Mouse (Mus musculus) ES-E14 (cell line): Measurements from ENCODE around the gene Ykt6. TPM values are rescaled to one million over a fixed set of nuclear protein-coding genes. Genes with fewer than 3 reads are reported as not detected.

ENCODE experiments used
- DNase-seq: peaks from one replicate; pipeline ENCODE4 v3.0.0-alpha.2; 2013; ENCODE audit warnings: low read depth, low spot score
- H3K27ac ChIP-seq: 2 replicates; pipeline ENCODE4 v1.5.1; 2012; ENCODE audit warnings: low read depth, mild to moderate bottlenecking, low read length, moderate library complexity, mixed read lengths; ENCODE audit not compliant: poor library complexity, insufficient read depth, severe bottlenecking
- H3K36me3 ChIP-seq: 2 replicates; pipeline ENCODE4 v1.6.1; 2012; ENCODE audit warnings: mild to moderate bottlenecking, low read length, moderate library complexity, mixed read lengths; ENCODE audit not compliant: control insufficient read depth, poor library complexity, insufficient read depth, severe bottlenecking
- H3K4me1 ChIP-seq, 2 experiments: fragments of 150-350 bp in 1 of 2; sonication (generic) in 1 of 2; 2 replicates each; pipeline ENCODE4 v1.6.1; 2012; ENCODE audit warnings: low read length in 2 of 2, mild to moderate bottlenecking in 1 of 2, mixed read lengths in 1 of 2; ENCODE audit not compliant: control insufficient read depth in 2 of 2, insufficient read depth in 2 of 2, poor library complexity in 1 of 2
- H3K4me3 ChIP-seq, 2 experiments: fragments of 150-350 bp in 1 of 2; sonication (generic) in 1 of 2; 2 replicates each; pipeline ENCODE4 v1.5.1; 2012; ENCODE audit warnings: low read length in 2 of 2, low read depth in 1 of 2, mild to moderate bottlenecking in 1 of 2, mixed read lengths in 1 of 2; ENCODE audit not compliant: insufficient read depth in 1 of 2, poor library complexity in 1 of 2, severe bottlenecking in 1 of 2
- H3K9ac ChIP-seq: 2 replicates; pipeline ENCODE4 v1.6.1; 2012; ENCODE audit warnings: low read depth, mild to moderate bottlenecking, low read length, mixed read lengths; ENCODE audit not compliant: poor library complexity, insufficient read depth, severe bottlenecking
- H3K9me3 ChIP-seq: fragments of 150-350 bp; sonication (generic); 2 replicates; pipeline ENCODE4 v1.6.1; 2012; ENCODE audit warnings: low read depth, mild to moderate bottlenecking, low read length; ENCODE audit not compliant: control insufficient read depth, insufficient read depth
- CHD2 ChIP-seq: IDR thresholded peaks from 2 replicates; pipeline ENCODE4 v1.6.1; 2014; ENCODE audit warnings: mild to moderate bottlenecking, low read depth, low read length, inconsistent platforms
- HCFC1 ChIP-seq: IDR thresholded peaks from 2 replicates; pipeline ENCODE4 v1.6.1; 2012; ENCODE audit warnings: low read length, inconsistent platforms, borderline replicate concordance; ENCODE audit not compliant: insufficient read depth
- MAFK ChIP-seq: IDR thresholded peaks from 2 replicates; pipeline ENCODE4 v1.6.1; 2014; ENCODE audit warnings: mild to moderate bottlenecking, low read depth, low read length, inconsistent platforms; ENCODE audit not compliant: insufficient read depth
- ZC3H11A ChIP-seq: IDR thresholded peaks from 2 replicates; pipeline ENCODE4 v1.6.1; 2012; ENCODE audit warnings: low read depth, mild to moderate bottlenecking, inconsistent platforms, low read length, borderline replicate concordance
- ZNF384 ChIP-seq: IDR thresholded peaks from 2 replicates; pipeline ENCODE4 v1.6.1; 2012; ENCODE audit warnings: low read depth, low read length, inconsistent platforms
- in situ Hi-C, 2 experiments: fragments of 600-800 bp; cut with MboI; formaldehyde crosslinking; loops; one replicate each; pipeline ENCODE4 v1.15.1; 2025; ENCODE audit warnings: low sequenced_read_pairs in 2 of 2, inconsistent platforms in 1 of 2; ENCODE audit not compliant: unreplicated experiment in 2 of 2
- total RNA-seq: library from RNA; depleted of rRNA; stranded (reverse); fragments of 300-350 nt; gene quantifications from 2 replicates; pipeline ENCODE4 v1.2.3, GENCODE M21; 2012; rRNA removed

Ykt6 gene
- total RNA-seq, result 63.7 and 72.2 TPM in 2 replicates

- TF ChIP-seq ZC3H11A, result no peak
- no peak for TF ChIP-seq ZNF384
- TF ChIP-seq HCFC1, result no peak; the same call in 1 of the 2 replicates
- no peak for TF ChIP-seq MAFK
- TF ChIP-seq CHD2, result no peak
- peaks cover 0 to 4% of the 10 kb centered on the region in 2 experiments; a peak in 1 of 4 replicates for H3K4me1 ChIP-seq
- H3K9ac ChIP-seq, result peak within 1 kb of the TSS; percentile 85
- in situ Hi-C loops, result no loop called here
- H3K36me3 ChIP-seq, result peaks cover 3% of the 10 kb centered on the region; the same call in 1 of the 2 replicates
- H3K4me3 ChIP-seq, result peak within 1 kb of the TSS; percentile 82 to 90
- DNase-seq, result peak; percentile 86
- H3K27ac ChIP-seq, result no peak within 1 kb of the TSS
- no peaks in the 10 kb centered on the region for H3K9me3 ChIP-seq
Measured at GRCm38 (mm10) chr11:5955546-5956276, at the start of gene Ykt6. TSS of gene Ykt6 (plus strand) at chr11:5955693.

- TF ChIP-seq ZNF384, result no peak
- Histone ChIP-seq H3K9me3 (no peaks in the 10 kb centered on the region), H3K4me1 (peaks cover 1 to 19% of the 10 kb centered on the region in 2 experiments; a peak in 1 of 4 replicates), H3K9ac (no peak overlapping the region), H3K4me3 (peak overlapping the region in 1 of 2 experiments; percentile 23; a peak in 1 of 4 replicates), H3K27ac (no peak overlapping the region), H3K36me3 (no peaks in the 10 kb centered on the region)
- DNase-seq, result no peak
- in situ Hi-C loops, result no loop called here
Measured at GRCm38 (mm10) chr11:5905778-5906518, 49.5 kb upstream of the Ykt6 start.

DNA sequence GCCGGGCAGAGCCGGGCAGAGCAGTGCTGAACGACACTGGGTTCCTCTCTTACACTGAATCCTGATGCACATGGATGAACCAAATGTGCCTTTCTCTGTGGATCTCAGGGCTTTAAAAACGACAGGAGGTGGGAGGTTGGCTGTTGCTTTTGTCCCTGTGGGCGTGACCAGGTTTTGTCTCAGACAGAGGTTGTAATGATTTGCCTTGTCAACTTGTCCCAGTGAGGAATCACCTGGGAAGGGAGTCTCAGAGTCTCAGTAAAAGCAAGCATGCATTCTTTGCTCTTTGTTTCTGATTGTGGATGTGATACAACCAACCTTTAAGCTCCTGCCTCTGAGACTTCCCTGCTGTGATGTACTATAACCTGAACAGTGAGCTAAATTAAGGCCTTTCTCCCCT lies 48.4 kb upstream of the Ykt6 start:
- in situ Hi-C loops, result no loop called here
- TF ChIP-seq MAFK, result no peak
- no peak for TF ChIP-seq HCFC1
- H3K4me3 ChIP-seq, result no peak overlapping the region

GRCm38 (mm10) chr11:5908642-5909041 lies 46.9 kb upstream of the Ykt6 start:
- in situ Hi-C loops, result no loop called here

More for the DNA sequence above, 48.4 kb upstream of the Ykt6 start:
- Histone ChIP-seq H3K9ac (no peak overlapping the region), H3K9me3 (no peaks in the 10 kb centered on the region), H3K36me3 (no peaks in the 10 kb centered on the region), H3K27ac (no peak overlapping the region), H3K4me1 (peaks cover 1 to 11% of the 10 kb centered on the region in 2 experiments; a peak in 1 of 4 replicates)
- no peak for DNase-seq

More at GRCm38 (mm10) chr11:5908642-5909041, 46.9 kb upstream of the Ykt6 start:
- Histone ChIP-seq H3K9ac (no peak overlapping the region), H3K36me3 (no peaks in the 10 kb centered on the region), H3K4me3 (no peak overlapping the region), H3K9me3 (no peaks in the 10 kb centered on the region), H3K4me1 (peaks cover 1 to 4% of the 10 kb centered on the region in 2 experiments; a peak in 1 of 4 replicates), H3K27ac (no peak overlapping the region)
- DNase-seq, result no peak
- TF ChIP-seq HCFC1 (no peak), ZC3H11A (no peak), CHD2 (no peak), MAFK (no peak), ZNF384 (no peak)
